Mouse (Mus musculus): ENCODE measurements around the gene Pcnx2.

- no peak for TF ChIP-seq GATA1 (IDR thresholded peaks at IDR 0.05; ENCODE audit: borderline replicate concordance, low read length)
- TF ChIP-seq FLI1 (IDR thresholded peaks at IDR 0.05; ENCODE audit: low read length) = no peak
Measured at GRCm38 (mm10) chr8:125807905-125808310, 90.2 kb downstream of the Pcnx2 start.
